Mouse (Mus musculus): ENCODE data around the gene Dlg4.

The Dlg4 gene

GRCm38 (mm10) chr11:70016669-70017068 lies at the start of gene Dlg4:
Gene Dlg4, plus strand, starts transcription at chr11:70016942.
- DNase-seq (ENCODE audit: low read depth) = no peak

- no peak for DNase-seq (ENCODE audit: low read depth)
These were observed 47.9 kb upstream of the Dlg4 start for GRCm38 (mm10) chr11:69968793-69969192.

- DNase-seq (ENCODE audit: low read depth) = no peak
These were observed 46.5 kb upstream of the Dlg4 start for GRCm38 (mm10) chr11:69970222-69970621.

- no peak for DNase-seq (ENCODE audit: low read depth)
These were observed 46.0 kb upstream of the Dlg4 start for GRCm38 (mm10) chr11:69970775-69971174.

- no peak for DNase-seq (ENCODE audit: low read depth)
These were observed 41.8 kb upstream of the Dlg4 start for GRCm38 (mm10) chr11:69974907-69975306.

GRCm38 (mm10) chr11:69976271-69976670 lies 40.5 kb upstream of the Dlg4 start:
- DNase-seq (ENCODE audit: low read depth) = no peak

GRCm38 (mm10) chr11:69979827-69980195 lies 36.9 kb upstream of the Dlg4 start:
- DNase-seq (ENCODE audit: low read depth) = no peak

GRCm38 (mm10) chr11:69980196-69981140 lies 36.3 kb upstream of the Dlg4 start:
- peak; percentile 98 for DNase-seq (ENCODE audit: low read depth)

- no peak for DNase-seq (ENCODE audit: low read depth)
These were observed 35.5 kb upstream of the Dlg4 start, which contains the start of gene Ctdnep1 for GRCm38 (mm10) chr11:69981141-69981762. Gene Ctdnep1, plus strand, starts transcription at chr11:69981156.

GRCm38 (mm10) chr11:69982225-69982624 lies 34.5 kb upstream of the Dlg4 start, which contains the start of gene Elp5:
Gene Elp5, minus strand, starts transcription at chr11:69982517.
- no peak for DNase-seq (ENCODE audit: low read depth)

- no peak for DNase-seq (ENCODE audit: low read depth)
These were observed 33.9 kb upstream of the Dlg4 start for GRCm38 (mm10) chr11:69982877-69983276.

GRCm38 (mm10) chr11:69983377-69983776 lies 33.4 kb upstream of the Dlg4 start:
- DNase-seq (ENCODE audit: low read depth) = no peak

GRCm38 (mm10) chr11:69984431-69984830 lies 32.3 kb upstream of the Dlg4 start:
- DNase-seq (ENCODE audit: low read depth) = no peak

- DNase-seq (ENCODE audit: low read depth) = no peak
These were observed 26.8 kb upstream of the Dlg4 start for GRCm38 (mm10) chr11:69989949-69990348.

- peak; percentile 96 for DNase-seq (ENCODE audit: low read depth)
These were observed 25.7 kb upstream of the Dlg4 start, which contains the start of gene Gabarap for GRCm38 (mm10) chr11:69990850-69991691. Gene Gabarap, plus strand, starts transcription at chr11:69991143.

- no peak for DNase-seq (ENCODE audit: low read depth)
These were observed 25.0 kb upstream of the Dlg4 start for GRCm38 (mm10) chr11:69991711-69992110.

- DNase-seq (ENCODE audit: low read depth) = no peak
These were observed 24.3 kb upstream of the Dlg4 start for GRCm38 (mm10) chr11:69992396-69992795.

- DNase-seq (ENCODE audit: low read depth) = no peak
These were observed 23.8 kb upstream of the Dlg4 start for GRCm38 (mm10) chr11:69992932-69993331.

GRCm38 (mm10) chr11:69994401-69995090 lies 22.2 kb upstream of the Dlg4 start:
- DNase-seq (ENCODE audit: low read depth) = no peak

GRCm38 (mm10) chr11:69995391-69995960 lies 21.3 kb upstream of the Dlg4 start, which contains the start of gene Phf23:
Gene Phf23, plus strand, starts transcription at chr11:69995777.
- DNase-seq (ENCODE audit: low read depth) = peak; percentile 99

Measured in c-Kit-positive CD71-negative TER-119-negative erythroid progenitor cells, embryonic 14.5 days (primary cell).